Mouse (Mus musculus) ES-CJ7 (cell line): ENCODE results near the gene Arhgef19.
A peak's percentile ranks its signal among the peaks of the same experiment; 100 is the strongest.

Source experiments
- DNase-seq: peaks from one replicate; pipeline ENCODE4 v3.0.0; 2011; ENCODE audit warnings: low read depth, low spot score

The Arhgef19 gene

GRCm38 (mm10) chr4:141239388-141240125, at the start of gene Arhgef19:
TSS of gene Arhgef19 (plus strand) at chr4:141239499.
- peak; percentile 96 for DNase-seq

- DNase-seq, result no peak
Measured at GRCm38 (mm10) chr4:141191294-141191693, 48.0 kb upstream of the Arhgef19 start.

GRCm38 (mm10) chr4:141194553-141194952, 44.7 kb upstream of the Arhgef19 start:
- DNase-seq, result no peak

- peak; percentile 38 for DNase-seq
Measured at GRCm38 (mm10) chr4:141196981-141197685, 42.2 kb upstream of the Arhgef19 start.

- peak; percentile 65 for DNase-seq
Measured at GRCm38 (mm10) chr4:141197686-141198035, 41.6 kb upstream of the Arhgef19 start.

- DNase-seq, result no peak
Measured at GRCm38 (mm10) chr4:141200906-141201305, 38.4 kb upstream of the Arhgef19 start.

- no peak for DNase-seq
Measured at GRCm38 (mm10) chr4:141202192-141202591, 37.1 kb upstream of the Arhgef19 start.

- peak; percentile 67 for DNase-seq
Measured at GRCm38 (mm10) chr4:141204580-141205061, 34.7 kb upstream of the Arhgef19 start.

- no peak for DNase-seq
Measured at GRCm38 (mm10) chr4:141207081-141207480, 32.2 kb upstream of the Arhgef19 start.

- no peak for DNase-seq
Measured at GRCm38 (mm10) chr4:141210524-141211219, 28.6 kb upstream of the Arhgef19 start.

GRCm38 (mm10) chr4:141211646-141212045, 27.7 kb upstream of the Arhgef19 start:
- no peak for DNase-seq

GRCm38 (mm10) chr4:141212892-141213291, 26.4 kb upstream of the Arhgef19 start:
- DNase-seq, result no peak

GRCm38 (mm10) chr4:141213342-141213741, 26.0 kb upstream of the Arhgef19 start:
- DNase-seq, result no peak

- DNase-seq, result peak; percentile 95
Measured at GRCm38 (mm10) chr4:141213770-141214336, 25.4 kb upstream of the Arhgef19 start, which contains the start of gene Rsg1. TSS of gene Rsg1 (plus strand) at chr4:141213956.

- peak; percentile 76 for DNase-seq
Measured at GRCm38 (mm10) chr4:141214337-141214851, 24.9 kb upstream of the Arhgef19 start.

- DNase-seq, result no peak
Measured at GRCm38 (mm10) chr4:141219583-141220213, 19.6 kb upstream of the Arhgef19 start.

- DNase-seq, result no peak
Measured at GRCm38 (mm10) chr4:141221848-141222247, 17.5 kb upstream of the Arhgef19 start.

GRCm38 (mm10) chr4:141222752-141223151, 16.5 kb upstream of the Arhgef19 start:
- DNase-seq, result no peak

GRCm38 (mm10) chr4:141228687-141229086, 10.6 kb upstream of the Arhgef19 start:
- peak; percentile 21 for DNase-seq

- no peak for DNase-seq
Measured at GRCm38 (mm10) chr4:141233196-141233595, 6.1 kb upstream of the Arhgef19 start.

GRCm38 (mm10) chr4:141235537-141236111, 3.7 kb upstream of the Arhgef19 start:
- DNase-seq, result no peak
